Mouse (Mus musculus) forebrain, embryonic 13.5 days (tissue): ENCODE measurements around the gene Bcas3. TPM values are rescaled to one million over a fixed set of nuclear protein-coding genes. Genes with fewer than 3 reads are reported as not detected.

ENCODE experiments used
- ATAC-seq: fragments of 200-750 bp; cut with Nextera tagmentation; 2 replicates; pipeline ENCODE4 v1.8.0; 2017
- H3K27ac ChIP-seq: fragments of 300-500 bp; sonication (generic); 2 replicates; pipeline ENCODE4 v1.5.1; 2015; ENCODE audit warnings: inconsistent platforms, mild to moderate bottlenecking, moderate library complexity
- H3K27me3 ChIP-seq: fragments of 300-500 bp; sonication (generic); 2 replicates; pipeline ENCODE4 v1.6.1; 2015; ENCODE audit warnings: mild to moderate bottlenecking, inconsistent platforms
- H3K36me3 ChIP-seq: fragments of 300-500 bp; sonication (generic); 2 replicates; pipeline ENCODE4 v1.6.1; 2015; ENCODE audit warnings: mild to moderate bottlenecking, inconsistent platforms; ENCODE audit not compliant: poor library complexity, severe bottlenecking
- H3K4me1 ChIP-seq: fragments of 300-500 bp; sonication (generic); 2 replicates; pipeline ENCODE4 v1.6.1; 2015; ENCODE audit warnings: inconsistent platforms
- H3K4me2 ChIP-seq: fragments of 300-500 bp; sonication (generic); 2 replicates; pipeline ENCODE4 v1.6.1; 2015; ENCODE audit warnings: inconsistent platforms, mild to moderate bottlenecking, moderate library complexity
- H3K4me3 ChIP-seq: fragments of 300-500 bp; sonication (generic); 2 replicates; pipeline ENCODE4 v1.5.1; 2015; ENCODE audit warnings: mild to moderate bottlenecking, inconsistent platforms
- H3K9ac ChIP-seq: fragments of 300-500 bp; sonication (generic); 2 replicates; pipeline ENCODE4 v1.6.1; 2015; ENCODE audit warnings: mild to moderate bottlenecking, inconsistent platforms
- H3K9me3 ChIP-seq: fragments of 300-500 bp; sonication (generic); replicated peaks from 2 replicates; pipeline ENCODE4 v1.6.1; 2016; ENCODE audit warnings: inconsistent platforms
- WGBS: fragments of 180-500 bp; shearing (Covaris S2); methylation state at CpG from one replicate; pipeline ENCODE4 v1.1.7; 2015; 5-methylcytosine and 5-hydroxymethylcytosine counted together
- polyA plus RNA-seq: library from polyadenylated mRNA; unstranded; fragments of >200 nt; fragmentation: Nextera tagmentation; extraction: Ambion mirVana; gene quantifications from 2 replicates; pipeline ENCODE4 v1.2.1, GENCODE M21; 2015

Gene Bcas3
- polyA plus RNA-seq, 1 experiment from 2014 or later = 19.6 TPM

GRCm38 (mm10) chr11:85447375-85447774 is 94.4 kb downstream of the Bcas3 start:
- WGBS = 92% methylated on average over 5 of the region's 5 CpGs

GRCm38 (mm10) chr11:85453598-85454304 is 100.8 kb downstream of the Bcas3 start:
- H3K27me3 ChIP-seq = no peaks in the 10 kb centered on the region
- no peaks in the 10 kb centered on the region for H3K4me1 ChIP-seq
- 78% methylated on average over 8 of the region's 8 CpGs for WGBS
- H3K4me3 ChIP-seq = no peak overlapping the region
- H3K4me2 ChIP-seq = no peak overlapping the region
- no peaks in the 10 kb centered on the region for H3K9me3 ChIP-seq
- H3K9ac ChIP-seq = no peak overlapping the region
- no peak for ATAC-seq
- H3K27ac ChIP-seq = no peak overlapping the region
- no peaks in the 10 kb centered on the region for H3K36me3 ChIP-seq

More at GRCm38 (mm10) chr11:85447375-85447774, 94.4 kb downstream of the Bcas3 start:
- Histone ChIP-seq H3K9ac (no peak overlapping the region), H3K9me3 (no peaks in the 10 kb centered on the region), H3K27ac (no peak overlapping the region), H3K36me3 (no peaks in the 10 kb centered on the region), H3K4me2 (no peak overlapping the region), H3K4me1 (no peaks in the 10 kb centered on the region), H3K27me3 (no peaks in the 10 kb centered on the region), H3K4me3 (no peak overlapping the region)
- no peak for ATAC-seq

- Histone ChIP-seq H3K27ac (no peak overlapping the region), H3K4me3 (no peak overlapping the region), H3K9me3 (no peaks in the 10 kb centered on the region), H3K36me3 (no peaks in the 10 kb centered on the region), H3K9ac (no peak overlapping the region), H3K4me2 (no peak overlapping the region), H3K27me3 (no peaks in the 10 kb centered on the region), H3K4me1 (no peaks in the 10 kb centered on the region)
- ATAC-seq = no peak
- 89% methylated on average over 5 of the region's 5 CpGs for WGBS
Measured at GRCm38 (mm10) chr11:85454305-85454682, 101.3 kb downstream of the Bcas3 start.

- H3K4me2 ChIP-seq = no peak overlapping the region
- no peaks in the 10 kb centered on the region for H3K36me3 ChIP-seq
- H3K4me3 ChIP-seq = no peak overlapping the region
- H3K27me3 ChIP-seq = 0 out of 2 replicates have a peak, but pooled peaks cover 4% of the 10 kb centered on the region
- ATAC-seq = no peak
- no peaks in the 10 kb centered on the region for H3K9me3 ChIP-seq
- 75% methylated on average over 7 of the region's 7 CpGs for WGBS
- H3K27ac ChIP-seq = no peak overlapping the region
- H3K4me1 ChIP-seq = no peaks in the 10 kb centered on the region
- no peak overlapping the region for H3K9ac ChIP-seq
Measured at GRCm38 (mm10) chr11:85461536-85461935, 108.6 kb downstream of the Bcas3 start.

- Histone ChIP-seq H3K4me2 (no peak overlapping the region), H3K36me3 (no peaks in the 10 kb centered on the region), H3K9ac (no peak overlapping the region), H3K4me3 (no peak overlapping the region), H3K27ac (no peak overlapping the region), H3K9me3 (no peaks in the 10 kb centered on the region), H3K27me3 (peaks cover 4% of the 10 kb centered on the region; the same call in 1 of the 2 replicates), H3K4me1 (peaks cover 15% of the 10 kb centered on the region)
- WGBS = 86% methylated on average over 1 of the region's 1 CpGs
- ATAC-seq = no peak
Measured at GRCm38 (mm10) chr11:85469526-85469925, 116.6 kb downstream of the Bcas3 start.

GRCm38 (mm10) chr11:85470508-85470907 is 117.5 kb downstream of the Bcas3 start:
- Histone ChIP-seq H3K4me2 (no peak overlapping the region), H3K9ac (no peak overlapping the region), H3K27ac (no peak overlapping the region), H3K4me1 (peaks cover 15% of the 10 kb centered on the region), H3K27me3 (no peaks in the 10 kb centered on the region; the same call in 1 of the 2 replicates), H3K9me3 (no peaks in the 10 kb centered on the region), H3K4me3 (no peak overlapping the region), H3K36me3 (no peaks in the 10 kb centered on the region)
- 9% methylated on average over 4 of the region's 4 CpGs for WGBS
- no peak for ATAC-seq

GRCm38 (mm10) chr11:85474326-85474725 is 121.4 kb downstream of the Bcas3 start:
- no peak for ATAC-seq
- H3K4me2 ChIP-seq = no peak overlapping the region
- H3K9ac ChIP-seq = no peak overlapping the region
- no peak overlapping the region for H3K27ac ChIP-seq
- peaks cover 15% of the 10 kb centered on the region for H3K4me1 ChIP-seq
- H3K36me3 ChIP-seq = no peaks in the 10 kb centered on the region
- no peaks in the 10 kb centered on the region; the same call in 1 of the 2 replicates for H3K27me3 ChIP-seq
- no peaks in the 10 kb centered on the region for H3K9me3 ChIP-seq
- WGBS = 33% methylated on average over 12 of the region's 12 CpGs
- no peak overlapping the region for H3K4me3 ChIP-seq

- H3K4me3 ChIP-seq = no peak overlapping the region
- no peak overlapping the region for H3K9ac ChIP-seq
- no peak overlapping the region for H3K27ac ChIP-seq
- H3K4me1 ChIP-seq = no peaks in the 10 kb centered on the region
- ATAC-seq = no peak
- H3K9me3 ChIP-seq = no peaks in the 10 kb centered on the region
- H3K36me3 ChIP-seq = no peaks in the 10 kb centered on the region
- H3K4me2 ChIP-seq = no peak overlapping the region
- peaks cover 26% of the 10 kb centered on the region for H3K27me3 ChIP-seq
- WGBS = 62% methylated on average over 6 of the region's 6 CpGs
Measured at GRCm38 (mm10) chr11:85482737-85483467, 129.9 kb downstream of the Bcas3 start.

GRCm38 (mm10) chr11:85485197-85485940 is 132.4 kb downstream of the Bcas3 start:
- H3K4me3 ChIP-seq = no peak overlapping the region
- no peaks in the 10 kb centered on the region for H3K36me3 ChIP-seq
- 87% methylated on average over 6 of the region's 6 CpGs for WGBS
- no peaks in the 10 kb centered on the region for H3K4me1 ChIP-seq
- H3K27ac ChIP-seq = no peak overlapping the region
- no peak for ATAC-seq
- H3K9ac ChIP-seq = no peak overlapping the region
- no peaks in the 10 kb centered on the region for H3K9me3 ChIP-seq
- peaks cover 44% of the 10 kb centered on the region for H3K27me3 ChIP-seq
- no peak overlapping the region for H3K4me2 ChIP-seq

GRCm38 (mm10) chr11:85487501-85487900 is 134.5 kb downstream of the Bcas3 start:
- Histone ChIP-seq H3K4me3 (no peak overlapping the region), H3K36me3 (no peaks in the 10 kb centered on the region), H3K4me2 (no peak overlapping the region), H3K4me1 (peaks cover 4% of the 10 kb centered on the region; the same call in 1 of the 2 replicates), H3K27ac (no peak overlapping the region), H3K9me3 (no peaks in the 10 kb centered on the region), H3K27me3 (peaks cover 50% of the 10 kb centered on the region), H3K9ac (no peak overlapping the region)
- 17% methylated on average over 7 of the region's 7 CpGs for WGBS
- ATAC-seq = no peak

GRCm38 (mm10) chr11:85492231-85492630 is 139.3 kb downstream of the Bcas3 start:
- H3K4me2 ChIP-seq = no peak overlapping the region
- 38% methylated on average over 12 of the region's 12 CpGs for WGBS
- no peak overlapping the region for H3K9ac ChIP-seq
- no peak overlapping the region for H3K4me3 ChIP-seq
- no peak for ATAC-seq
- no peak overlapping the region for H3K27ac ChIP-seq
- no peaks in the 10 kb centered on the region for H3K36me3 ChIP-seq
- H3K4me1 ChIP-seq = peaks cover 7% of the 10 kb centered on the region; the same call in 1 of the 2 replicates
- no peaks in the 10 kb centered on the region for H3K9me3 ChIP-seq
- peaks cover 28% of the 10 kb centered on the region for H3K27me3 ChIP-seq

GRCm38 (mm10) chr11:85492666-85493065 is 139.7 kb downstream of the Bcas3 start:
- no peak overlapping the region for H3K4me3 ChIP-seq
- H3K4me1 ChIP-seq = peaks cover 7% of the 10 kb centered on the region; the same call in 1 of the 2 replicates
- H3K9ac ChIP-seq = no peak overlapping the region
- H3K9me3 ChIP-seq = no peaks in the 10 kb centered on the region
- peaks cover 24% of the 10 kb centered on the region for H3K27me3 ChIP-seq
- no peaks in the 10 kb centered on the region for H3K36me3 ChIP-seq
- no peak overlapping the region for H3K4me2 ChIP-seq
- 71% methylated on average over 3 of the region's 3 CpGs for whole genome bisulfite sequencing
- no peak for ATAC-seq
- no peak overlapping the region for H3K27ac ChIP-seq
